Mouse (Mus musculus): ENCODE data around the gene Apol11a. TPM values are rescaled to one million over a fixed set of nuclear protein-coding genes. Genes with fewer than 3 reads are reported as not detected.
"Not testable (repeated sequence)": the region's sequence is repeated elsewhere in the genome, so short reads cannot be mapped to it uniquely, and the experiment has no call there.

Gene Apol11a
- not detected in 2 replicates for polyA plus RNA-seq (2014; fragmentation: Nextera tagmentation; extraction: Ambion mirVana)

DNA sequence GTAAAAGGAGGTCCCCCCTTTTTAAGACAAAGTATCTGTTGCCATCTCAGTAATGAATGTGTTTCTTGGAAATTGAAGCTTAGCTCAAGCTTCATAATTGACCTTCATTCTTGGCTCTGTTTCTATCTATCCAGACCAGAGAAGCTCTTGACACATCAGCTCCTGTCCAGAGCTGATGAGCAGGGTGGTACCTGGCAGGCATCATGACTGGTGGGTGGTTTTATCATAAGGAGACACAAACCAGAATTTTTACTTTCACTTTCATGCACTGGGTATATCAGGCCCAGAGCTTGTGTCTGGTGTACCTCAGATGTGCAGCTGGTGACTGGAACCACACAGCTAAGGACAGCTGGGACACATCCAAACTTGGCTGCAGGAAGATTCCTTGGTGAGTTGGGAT lies at the start of gene Apol11a:
Gene Apol11a, plus strand, starts transcription at position 306 of the 400 bp plus-strand sequence.
- not testable (repeated sequence) for H3K27me3 ChIP-seq (ENCODE audit: control insufficient read depth, insufficient read depth, low read length); H3K9me3 ChIP-seq (ENCODE audit: control insufficient read depth, low read length); ATAC-seq (ENCODE audit: insufficient read depth, low FRiP score, low TSS enrichment); H3K4me3 ChIP-seq (ENCODE audit: low read depth, low read length); H3K36me3 ChIP-seq (ENCODE audit: control insufficient read depth, insufficient read depth, low read length); H3K27ac ChIP-seq (ENCODE audit: low read depth, low read length); H3K4me1 ChIP-seq (ENCODE audit: control insufficient read depth, insufficient read depth, low read length); H3K4me2 ChIP-seq (ENCODE audit: low read depth); DNase-seq (ENCODE audit: low spot score); H3K9ac ChIP-seq (ENCODE audit: low read length)

DNA sequence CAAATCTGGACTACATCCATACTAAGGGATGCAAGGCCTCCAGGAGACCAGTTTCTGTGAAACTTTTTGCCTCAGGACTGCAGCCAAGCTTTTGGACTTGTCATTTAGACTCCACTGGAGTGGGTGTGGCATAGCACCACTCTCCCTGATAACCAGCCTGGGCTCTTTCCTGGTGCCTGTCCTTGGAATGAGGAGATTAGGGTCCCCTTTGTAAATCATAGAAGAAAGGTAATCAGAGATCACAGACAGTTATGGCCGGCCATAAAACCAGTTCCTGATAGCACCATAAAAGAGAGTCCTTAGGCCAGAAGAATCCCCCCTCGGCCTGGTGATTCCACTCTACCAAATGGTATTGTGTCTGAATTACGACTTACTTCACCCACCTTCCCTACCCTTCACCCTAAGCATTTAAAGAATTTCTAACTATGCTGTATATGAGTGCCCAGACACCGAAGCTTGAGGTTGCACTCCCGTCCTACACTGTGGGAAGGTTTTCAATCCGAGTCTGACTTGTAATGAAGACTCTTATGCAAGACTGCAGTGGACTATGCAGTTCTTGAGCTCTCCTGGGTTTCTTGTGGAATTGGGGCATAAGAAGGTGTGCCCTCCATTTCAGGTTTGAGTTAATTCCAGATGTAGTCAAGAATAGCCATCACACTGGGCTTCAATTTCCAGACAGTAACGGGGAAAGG lies 33.2 kb upstream of the Apol11a start:
- H3K9me3 ChIP-seq (ENCODE audit: control insufficient read depth, low read length); H3K9ac ChIP-seq (ENCODE audit: low read length); H3K36me3 ChIP-seq (ENCODE audit: control insufficient read depth, insufficient read depth, low read length); H3K27me3 ChIP-seq (ENCODE audit: control insufficient read depth, insufficient read depth, low read length); H3K4me1 ChIP-seq (ENCODE audit: control insufficient read depth, insufficient read depth, low read length); H3K27ac ChIP-seq (ENCODE audit: low read depth, low read length); ATAC-seq (ENCODE audit: insufficient read depth, low FRiP score, low TSS enrichment); H3K4me3 ChIP-seq (ENCODE audit: low read depth, low read length); DNase-seq (ENCODE audit: low spot score); H3K4me2 ChIP-seq (ENCODE audit: low read depth): not testable (repeated sequence)
- 23% methylated on average over 6 of the region's 7 CpGs for WGBS

DNA sequence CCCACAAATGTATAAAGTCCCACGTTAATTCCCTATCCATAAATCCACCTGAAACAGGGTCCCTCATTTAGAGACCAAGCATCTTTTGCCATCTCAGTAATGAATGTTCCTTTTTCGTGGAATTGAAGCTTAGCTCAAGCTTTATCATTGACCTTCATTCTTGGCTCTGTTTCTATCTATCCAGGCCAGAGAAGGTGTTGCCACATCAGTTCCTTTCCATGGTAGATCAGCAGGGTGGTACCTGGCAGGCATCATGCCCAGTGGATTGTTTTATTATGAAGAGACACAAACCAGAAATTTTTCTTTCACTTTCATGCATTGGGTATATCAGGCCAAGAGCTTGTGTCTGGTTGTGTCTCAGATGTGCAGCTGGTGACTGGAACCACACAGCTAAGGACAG lies 31.4 kb upstream of the Apol11a start, which contains the start of gene Apol10a:
Gene Apol10a, plus strand, starts transcription at position 355 of the 400 bp plus-strand sequence.
- DNase-seq (ENCODE audit: low spot score); H3K9me3 ChIP-seq (ENCODE audit: control insufficient read depth, low read length); H3K27ac ChIP-seq (ENCODE audit: low read depth, low read length); H3K9ac ChIP-seq (ENCODE audit: low read length); H3K4me2 ChIP-seq (ENCODE audit: low read depth); H3K27me3 ChIP-seq (ENCODE audit: control insufficient read depth, insufficient read depth, low read length); H3K4me1 ChIP-seq (ENCODE audit: control insufficient read depth, insufficient read depth, low read length); H3K4me3 ChIP-seq (ENCODE audit: low read depth, low read length); ATAC-seq (ENCODE audit: insufficient read depth, low FRiP score, low TSS enrichment); H3K36me3 ChIP-seq (ENCODE audit: control insufficient read depth, insufficient read depth, low read length): not testable (repeated sequence)
- 82% methylated on average over 2 of the region's 2 CpGs for WGBS

DNA sequence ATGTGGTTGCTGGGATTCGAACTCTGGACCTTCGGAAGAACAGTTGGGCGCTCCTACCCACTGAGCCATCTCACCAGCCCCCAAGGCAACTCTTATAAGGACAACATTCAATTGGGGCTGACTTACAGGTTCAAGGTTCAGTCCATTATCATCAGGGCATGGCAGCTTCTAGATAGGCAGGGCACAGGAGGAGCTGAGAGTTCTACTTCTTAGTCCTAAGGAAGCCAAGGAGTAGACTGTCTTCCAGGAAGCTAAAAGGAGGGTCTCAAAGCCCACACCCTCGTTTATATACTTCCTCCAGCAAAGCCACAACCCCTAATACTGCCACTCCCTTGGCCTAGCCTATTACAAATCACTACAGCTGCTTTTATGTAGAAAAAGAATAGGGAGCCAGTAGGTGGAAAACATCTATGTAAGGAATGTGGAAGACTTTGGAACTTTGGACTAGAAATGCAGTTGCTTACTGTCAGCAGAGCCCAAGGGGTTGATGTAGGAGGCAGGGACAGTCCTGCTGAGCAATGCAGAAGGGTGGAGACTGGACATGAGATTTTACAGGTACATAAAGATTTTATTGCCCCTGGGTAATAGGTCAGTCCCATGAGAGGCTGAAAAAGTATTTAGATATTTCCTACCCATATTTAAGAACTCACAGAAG lies 25.8 kb upstream of the Apol11a start:
- DNase-seq (ENCODE audit: low spot score) (no peak), ATAC-seq (ENCODE audit: insufficient read depth, low FRiP score, low TSS enrichment) (no peak)
- H3K9ac ChIP-seq (ENCODE audit: low read length), result no peak overlapping the region
- H3K4me1 ChIP-seq (ENCODE audit: control insufficient read depth, insufficient read depth, low read length), result no peaks in the 10 kb centered on the region
- no peak overlapping the region for H3K27ac ChIP-seq (ENCODE audit: low read depth, low read length)
- no peaks in the 10 kb centered on the region for H3K9me3 ChIP-seq (ENCODE audit: control insufficient read depth, low read length)
- H3K36me3 ChIP-seq (ENCODE audit: control insufficient read depth, insufficient read depth, low read length), result no peaks in the 10 kb centered on the region
- 83% methylated on average over 4 of the region's 4 CpGs for whole genome bisulfite sequencing
- no peaks in the 10 kb centered on the region for H3K27me3 ChIP-seq (ENCODE audit: control insufficient read depth, insufficient read depth, low read length)
- no peak overlapping the region for H3K4me3 ChIP-seq (ENCODE audit: low read depth, low read length)
- H3K4me2 ChIP-seq (ENCODE audit: low read depth), result no peak overlapping the region

- ATAC-seq (ENCODE audit: insufficient read depth, low FRiP score, low TSS enrichment); H3K4me2 ChIP-seq (ENCODE audit: low read depth); H3K9ac ChIP-seq (ENCODE audit: low read length); H3K27ac ChIP-seq (ENCODE audit: low read depth, low read length); H3K9me3 ChIP-seq (ENCODE audit: control insufficient read depth, low read length); H3K4me3 ChIP-seq (ENCODE audit: low read depth, low read length); DNase-seq (ENCODE audit: low spot score); H3K4me1 ChIP-seq (ENCODE audit: control insufficient read depth, insufficient read depth, low read length); H3K27me3 ChIP-seq (ENCODE audit: control insufficient read depth, insufficient read depth, low read length); H3K36me3 ChIP-seq (ENCODE audit: control insufficient read depth, insufficient read depth, low read length): not testable (repeated sequence)
- WGBS, result no CpG with 5 or more reads among the region's 1 CpGs
Observed at GRCm38 (mm10) chr15:77493181-77493580, 14.9 kb upstream of the Apol11a start.

GRCm38 (mm10) chr15:77494694-77495093 lies 13.4 kb upstream of the Apol11a start:
- H3K4me1 ChIP-seq (ENCODE audit: control insufficient read depth, insufficient read depth, low read length); H3K9ac ChIP-seq (ENCODE audit: low read length); H3K27me3 ChIP-seq (ENCODE audit: control insufficient read depth, insufficient read depth, low read length); H3K4me2 ChIP-seq (ENCODE audit: low read depth); H3K36me3 ChIP-seq (ENCODE audit: control insufficient read depth, insufficient read depth, low read length); H3K9me3 ChIP-seq (ENCODE audit: control insufficient read depth, low read length); H3K27ac ChIP-seq (ENCODE audit: low read depth, low read length); DNase-seq (ENCODE audit: low spot score); ATAC-seq (ENCODE audit: insufficient read depth, low FRiP score, low TSS enrichment); H3K4me3 ChIP-seq (ENCODE audit: low read depth, low read length): not testable (repeated sequence)
- 82% methylated on average over 1 of the region's 1 CpGs for WGBS

DNA sequence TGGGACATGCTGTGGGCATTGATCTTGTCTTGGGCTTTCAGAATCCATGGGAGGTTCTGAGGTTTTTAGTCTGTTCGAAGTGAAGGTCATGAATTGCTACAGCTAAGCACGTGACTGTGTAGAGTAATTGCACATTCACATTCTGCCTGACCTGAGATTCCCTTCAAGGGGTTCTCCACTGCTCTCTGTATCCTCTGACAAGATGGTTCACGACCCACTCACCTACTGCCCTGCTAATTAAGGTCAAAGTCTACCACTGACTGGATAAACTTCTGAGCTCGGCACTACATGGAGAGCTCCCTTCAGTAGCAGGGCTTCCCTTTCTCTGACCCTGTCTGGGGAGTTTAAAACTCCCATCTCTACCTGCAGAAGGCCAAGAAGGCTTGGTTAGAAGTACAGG lies 12.5 kb downstream of the Apol11a start:
- not testable (repeated sequence) for ATAC-seq (ENCODE audit: insufficient read depth, low FRiP score, low TSS enrichment); H3K4me3 ChIP-seq (ENCODE audit: low read depth, low read length)
- 69% methylated on average over 4 of the region's 4 CpGs for WGBS

GRCm38 (mm10) chr15:77523186-77523843 lies 15.2 kb downstream of the Apol11a start:
- H3K9ac ChIP-seq (ENCODE audit: low read length); H3K9me3 ChIP-seq (ENCODE audit: control insufficient read depth, low read length); H3K27ac ChIP-seq (ENCODE audit: low read depth, low read length); H3K4me2 ChIP-seq (ENCODE audit: low read depth); H3K4me1 ChIP-seq (ENCODE audit: control insufficient read depth, insufficient read depth, low read length); H3K27me3 ChIP-seq (ENCODE audit: control insufficient read depth, insufficient read depth, low read length); H3K4me3 ChIP-seq (ENCODE audit: low read depth, low read length); H3K36me3 ChIP-seq (ENCODE audit: control insufficient read depth, insufficient read depth, low read length); ATAC-seq (ENCODE audit: insufficient read depth, low FRiP score, low TSS enrichment): not testable (repeated sequence)
- WGBS, result 20% methylated on average over 6 of the region's 6 CpGs
- peak; percentile 64 for DNase-seq (ENCODE audit: low spot score)

More for the DNA sequence above, 12.5 kb downstream of the Apol11a start:
- not testable (repeated sequence) for H3K4me1 ChIP-seq (ENCODE audit: control insufficient read depth, insufficient read depth, low read length); H3K9ac ChIP-seq (ENCODE audit: low read length); H3K27me3 ChIP-seq (ENCODE audit: control insufficient read depth, insufficient read depth, low read length); H3K36me3 ChIP-seq (ENCODE audit: control insufficient read depth, insufficient read depth, low read length); H3K27ac ChIP-seq (ENCODE audit: low read depth, low read length); H3K4me2 ChIP-seq (ENCODE audit: low read depth); DNase-seq (ENCODE audit: low spot score); H3K9me3 ChIP-seq (ENCODE audit: control insufficient read depth, low read length)

All from neural tube, embryonic 11.5 days (tissue).